Mouse (Mus musculus) inflammation-experienced regulatory T-cells, adult 16 weeks (primary cell): ENCODE data around the gene Olfr1240. TPM values are rescaled to one million over a fixed set of nuclear protein-coding genes. Genes with fewer than 3 reads are reported as not detected.

Experiments used
- polyA plus RNA-seq: library from polyadenylated mRNA; unstranded; fragments of 100-300 nt; shearing (Covaris generic); gene quantifications from one replicate; pipeline ENCODE4 v1.2.1, GENCODE M21; 2017

The Olfr1240 gene
- not detected for polyA plus RNA-seq

DNA sequence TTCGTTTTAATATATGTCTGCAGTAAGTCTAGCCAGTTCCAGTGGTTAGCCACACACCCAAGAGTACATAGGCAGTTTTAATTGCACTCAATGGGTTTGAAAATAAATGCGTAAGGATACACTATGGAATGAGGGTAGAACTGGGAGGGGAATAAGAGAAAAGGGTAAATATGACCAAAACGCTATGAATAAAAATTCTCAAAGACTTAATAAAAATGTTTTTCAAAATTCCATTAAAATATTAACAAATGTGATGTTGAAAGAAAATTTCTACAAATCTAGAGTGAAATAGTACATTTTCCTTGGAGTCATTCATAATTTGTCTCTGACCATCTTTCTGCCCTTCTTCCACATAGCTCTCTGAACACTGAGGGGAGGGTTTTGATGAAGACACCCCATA is at the start of gene Olfr1240:
Gene Olfr1240 (minus strand): TSS at position 101 of the 400 bp plus-strand sequence.

GRCm38 (mm10) chr2:89487026-89487425 is 44.2 kb upstream of the Olfr1240 start, which contains the start of gene Olfr1241:
Gene Olfr1241 (minus strand): TSS chr2:89487126.

DNA sequence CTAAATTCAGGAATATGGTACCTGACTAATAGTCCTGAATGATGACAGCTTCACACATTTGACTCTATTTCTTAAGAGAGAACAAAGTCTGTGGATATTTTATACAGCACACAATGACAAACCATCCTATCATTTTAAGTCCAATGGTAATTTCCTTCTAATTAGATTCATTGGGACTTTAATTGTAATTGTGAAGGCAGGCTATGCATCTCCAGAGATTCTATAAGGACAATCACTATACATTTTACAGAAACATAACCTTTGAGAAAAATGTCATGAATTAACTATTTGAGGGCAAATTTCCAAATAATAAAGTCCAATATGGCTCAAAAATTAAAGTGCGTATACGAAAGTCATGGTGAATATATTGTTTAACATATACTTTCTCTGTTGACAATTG is 22.5 kb downstream of the Olfr1240 start, which contains the start of gene Olfr1239:
Gene Olfr1239 (minus strand): TSS at position 101 of the 400 bp plus-strand sequence.

GRCm38 (mm10) chr2:89409576-89409975 is 33.2 kb downstream of the Olfr1240 start, which contains the start of gene Olfr1238:
Gene Olfr1238 (minus strand): TSS chr2:89409676.

Other genes with a start within 250 kb of the Olfr1240 start
- not detected for gene Olfr1226, start 243.0 kb downstream of the Olfr1240 start, polyA plus RNA-seq
- not detected for gene Olfr1228, start 188.9 kb downstream of the Olfr1240 start, polyA plus RNA-seq
- not detected for gene Olfr1229, start 155.0 kb downstream of the Olfr1240 start, polyA plus RNA-seq
- gene Olfr1230, start 145.7 kb downstream of the Olfr1240 start, polyA plus RNA-seq, result not detected
- not detected for gene Olfr1231, start 135.9 kb downstream of the Olfr1240 start, polyA plus RNA-seq
- not detected for gene Olfr1232, start 113.3 kb downstream of the Olfr1240 start, polyA plus RNA-seq
- gene Olfr1233, start 100.6 kb downstream of the Olfr1240 start, polyA plus RNA-seq, result not detected
- gene Olfr1234, start 78.1 kb downstream of the Olfr1240 start, polyA plus RNA-seq, result not detected
- not detected for gene Olfr1238, start 33.3 kb downstream of the Olfr1240 start, polyA plus RNA-seq
- not detected for gene Olfr1239, start 22.6 kb downstream of the Olfr1240 start, polyA plus RNA-seq
- gene Olfr1241, start 44.1 kb upstream of the Olfr1240 start, polyA plus RNA-seq, result not detected
- gene Olfr1242, start 55.3 kb upstream of the Olfr1240 start, polyA plus RNA-seq, result not detected
- not detected for gene Olfr1243, start 88.5 kb upstream of the Olfr1240 start, polyA plus RNA-seq
- not detected for gene Olfr1245, start 135.4 kb upstream of the Olfr1240 start, polyA plus RNA-seq
- not detected for gene Olfr1246, start 150.2 kb upstream of the Olfr1240 start, polyA plus RNA-seq
- gene Olfr1247, start 171.1 kb upstream of the Olfr1240 start, polyA plus RNA-seq, result not detected
- gene Olfr1248, start 175.2 kb upstream of the Olfr1240 start, polyA plus RNA-seq, result not detected
- not detected for gene Olfr1249, start 192.0 kb upstream of the Olfr1240 start, polyA plus RNA-seq
- not detected for gene Olfr1250, start 218.5 kb upstream of the Olfr1240 start, polyA plus RNA-seq
- not detected for gene Olfr1251, start 228.9 kb upstream of the Olfr1240 start, polyA plus RNA-seq